Mouse (Mus musculus) c-Kit-negative CD71-positive TER-119-positive erythroid progenitor cells, embryonic 14.5 days (primary cell): ENCODE results near the gene Etfb.

Source experiments
- DNase-seq: peaks from one replicate; pipeline ENCODE4 v3.0.0-alpha.2; 2013; ENCODE audit warnings: low read depth, low spot score

The Etfb gene

DNA sequence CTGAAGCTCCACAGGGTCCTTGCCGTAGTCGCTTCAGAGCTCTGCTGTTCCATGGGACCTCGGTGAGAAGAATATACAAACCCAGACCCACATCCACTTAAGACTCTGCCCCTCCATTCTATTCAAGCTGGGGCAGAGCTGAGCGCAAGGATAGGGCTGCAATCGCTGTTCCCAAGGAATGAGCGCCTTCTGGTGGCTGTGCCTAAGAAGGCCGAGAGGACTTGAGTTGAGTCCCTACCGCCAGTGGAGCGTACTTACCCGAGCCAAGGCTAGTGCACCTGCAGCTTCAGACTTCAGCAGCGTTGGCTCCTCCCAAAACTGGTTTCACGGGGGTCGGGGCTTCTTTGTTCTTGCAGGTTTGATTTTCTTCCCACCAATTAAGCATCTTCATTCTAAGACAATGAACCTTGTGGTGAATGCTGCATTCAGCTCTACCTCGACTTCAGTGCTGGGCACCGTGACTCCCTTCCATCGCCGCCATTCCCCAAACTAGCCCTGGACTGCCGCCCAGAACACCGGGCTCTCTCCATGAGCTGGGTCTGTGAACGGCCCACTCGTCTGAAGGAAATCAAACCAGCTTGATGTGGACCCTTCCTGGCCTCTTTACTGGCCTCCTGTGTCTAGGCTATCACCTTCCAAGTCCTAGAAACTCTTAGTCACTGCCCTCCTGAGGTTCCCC is 51.6 kb downstream of the Etfb start:
- no peak for DNase-seq
